Mouse (Mus musculus): ENCODE measurements at regions not wholly inside any gene's neighbourhood (a gene's known extent, or its start where the extent isn't known, plus 50 kb on each side); places are given as distances from the start of the nearest gene placed in this dataset.
A peak's percentile ranks its signal among the peaks of the same experiment; 100 is the strongest.

DNA sequence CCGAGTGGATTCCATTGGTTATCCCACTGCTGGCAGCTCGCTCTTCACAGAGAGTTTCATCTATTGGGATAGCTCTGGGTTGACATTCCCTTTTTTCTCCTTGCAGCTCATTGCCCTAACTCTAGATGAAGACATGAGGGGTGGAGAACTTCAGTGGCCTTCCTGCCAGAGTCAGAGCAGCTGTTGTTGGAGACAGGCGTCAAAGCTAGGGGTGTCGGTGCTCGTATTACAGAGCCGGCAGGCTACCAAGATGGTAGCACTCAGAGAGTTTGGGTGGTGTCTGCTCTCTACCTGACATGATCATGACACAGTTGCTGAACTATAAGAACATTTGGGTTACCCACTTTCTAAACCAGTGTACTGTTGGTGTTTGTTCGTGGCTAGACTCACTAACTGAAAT, 162.5 kb upstream of the Trib2 start:
- no peak for TF ChIP-seq CTCF (IDR thresholded peaks at IDR 0.05)
- peak; percentile 77 for DNase-seq
- Histone ChIP-seq H3K4me3 (peak overlapping the region; percentile 59), H3K27ac (peak overlapping the region; percentile 91)
- intact Hi-C loops (cut with DNase I), result no loop called here

DNA sequence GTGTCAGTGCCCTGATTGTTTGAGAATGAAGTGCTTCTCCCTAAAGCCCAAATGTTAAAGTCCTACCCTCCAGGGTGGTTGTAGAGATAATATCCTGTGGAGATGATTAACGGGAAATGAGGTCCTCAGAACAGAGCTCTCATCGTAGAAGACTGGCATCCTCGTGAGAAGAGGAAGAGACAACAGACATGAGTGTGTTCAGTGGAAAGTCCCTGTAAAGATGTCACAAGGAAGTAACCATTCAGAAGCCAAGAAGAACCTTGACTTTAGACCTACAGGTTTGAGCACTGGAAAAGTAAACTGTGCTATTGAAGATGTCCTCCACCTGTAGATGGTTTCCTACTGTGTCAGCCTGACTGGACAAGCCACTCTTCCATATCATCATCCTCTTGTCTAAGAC, 155.1 kb upstream of the Trib2 start:
- no peak overlapping the region for H3K27ac ChIP-seq
- DNase-seq, result no peak
- no peak overlapping the region for H3K4me3 ChIP-seq
- intact Hi-C loops (cut with DNase I), result no loop called here
- no peak for TF ChIP-seq CTCF (IDR thresholded peaks at IDR 0.05)

DNA sequence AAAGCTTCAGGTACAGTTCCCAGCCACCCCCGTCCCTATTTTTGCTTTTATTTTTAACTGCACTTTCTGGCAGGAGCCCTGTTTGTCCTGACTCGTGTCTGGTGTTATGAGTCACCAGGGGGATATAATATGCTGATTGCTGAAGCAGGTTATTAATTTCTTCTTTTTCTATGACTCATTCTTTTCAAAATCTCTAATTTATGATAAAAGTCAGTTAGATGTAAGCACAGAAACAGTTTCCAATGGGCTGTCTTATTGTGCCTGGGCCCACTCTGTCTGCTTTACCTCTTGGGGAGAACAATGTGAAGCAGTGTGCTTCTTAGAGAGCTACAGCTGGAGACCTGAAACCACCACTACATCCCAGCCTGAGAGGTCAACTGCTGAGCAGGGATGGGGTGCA, 153.5 kb upstream of the Trib2 start:
- H3K4me3 ChIP-seq, result no peak overlapping the region
- peak overlapping the region; percentile 40; the same call in 1 of the 2 replicates for H3K27ac ChIP-seq
- intact Hi-C loops (cut with DNase I), result no loop called here
- no peak for DNase-seq
- no peak for TF ChIP-seq CTCF (IDR thresholded peaks at IDR 0.05)

DNA sequence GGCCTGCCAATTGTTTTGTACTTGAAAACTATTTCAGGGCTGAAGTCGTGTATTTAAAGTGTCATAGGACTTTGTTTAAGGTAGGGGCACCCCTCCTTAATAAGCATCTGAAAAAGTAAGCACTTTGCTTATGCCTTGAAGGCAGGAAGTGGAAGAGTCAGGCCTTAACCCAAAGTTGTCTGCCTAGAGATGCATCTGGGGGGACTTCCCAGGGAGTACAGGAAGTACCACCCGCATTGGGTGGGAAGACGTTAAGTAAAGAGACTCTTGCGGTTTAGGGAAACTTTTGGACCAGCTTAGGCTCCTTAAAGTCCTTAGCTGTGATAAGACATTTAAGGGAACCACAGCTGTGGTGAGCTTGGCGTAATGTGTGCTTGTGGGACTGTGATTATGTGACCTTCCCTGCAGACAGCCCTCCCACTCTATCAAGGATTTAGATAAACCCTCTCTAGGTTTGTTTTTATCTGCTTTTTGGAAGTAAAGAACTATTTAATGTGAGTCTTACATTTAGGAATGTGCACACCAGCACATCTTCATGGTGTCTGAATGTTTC, 150.9 kb upstream of the Trib2 start:
- no peak for DNase-seq
- intact Hi-C loops (cut with DNase I), result no loop called here
- peak overlapping the region; percentile 79; the same call in 1 of the 2 replicates for H3K27ac ChIP-seq
- H3K4me3 ChIP-seq, result no peak overlapping the region
- no peak for TF ChIP-seq CTCF (IDR thresholded peaks at IDR 0.05)

DNA sequence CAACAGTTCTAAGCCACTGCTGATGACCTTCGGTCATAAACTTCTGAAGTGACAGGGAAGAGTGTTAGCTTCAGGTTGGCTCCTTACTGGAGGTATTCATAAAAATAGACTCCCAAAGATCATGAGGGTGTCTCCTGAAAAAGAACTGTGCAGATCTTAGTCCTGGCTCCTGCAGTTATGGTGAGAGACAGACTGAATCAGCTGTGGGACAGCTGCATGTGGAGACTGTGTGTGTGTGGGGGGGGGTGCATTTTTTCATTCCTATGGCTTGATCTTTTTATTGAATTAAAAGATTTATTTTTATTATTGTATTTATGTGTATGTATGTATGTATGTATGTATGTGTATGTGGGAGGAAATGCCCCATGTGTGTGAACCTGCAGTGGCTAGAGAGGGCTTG, 149.9 kb upstream of the Trib2 start:
- intact Hi-C loops (cut with DNase I), result no loop called here
- H3K4me3 ChIP-seq, result no peak overlapping the region
- peak overlapping the region; percentile 79 for H3K27ac ChIP-seq
- no peak for DNase-seq
- TF ChIP-seq CTCF (IDR thresholded peaks at IDR 0.05), result no peak

DNA sequence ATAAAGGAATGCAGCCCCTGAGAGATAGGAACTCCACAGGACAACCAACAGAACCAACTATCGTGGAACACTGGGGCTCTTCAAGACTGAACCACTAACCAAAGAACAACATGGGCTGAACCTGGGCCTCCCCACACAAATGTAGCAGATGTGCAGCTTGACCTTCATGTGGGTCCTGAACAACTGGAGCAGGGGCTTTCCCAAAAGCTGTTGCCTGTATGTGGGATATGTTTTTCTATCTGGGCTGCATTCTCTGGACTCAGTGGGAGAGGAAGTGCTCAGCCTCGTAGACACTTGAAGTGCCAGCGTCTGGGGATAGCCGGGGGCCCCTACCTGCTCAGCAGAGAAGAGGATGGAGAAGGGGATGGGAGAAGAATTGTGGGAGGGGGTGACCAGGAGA, 149.2 kb upstream of the Trib2 start:
- H3K4me3 ChIP-seq, result no peak overlapping the region
- TF ChIP-seq CTCF (IDR thresholded peaks at IDR 0.05), result no peak
- H3K27ac ChIP-seq, result peak overlapping the region; percentile 79
- no peak for DNase-seq
- intact Hi-C loops (cut with DNase I), result no loop called here

DNA sequence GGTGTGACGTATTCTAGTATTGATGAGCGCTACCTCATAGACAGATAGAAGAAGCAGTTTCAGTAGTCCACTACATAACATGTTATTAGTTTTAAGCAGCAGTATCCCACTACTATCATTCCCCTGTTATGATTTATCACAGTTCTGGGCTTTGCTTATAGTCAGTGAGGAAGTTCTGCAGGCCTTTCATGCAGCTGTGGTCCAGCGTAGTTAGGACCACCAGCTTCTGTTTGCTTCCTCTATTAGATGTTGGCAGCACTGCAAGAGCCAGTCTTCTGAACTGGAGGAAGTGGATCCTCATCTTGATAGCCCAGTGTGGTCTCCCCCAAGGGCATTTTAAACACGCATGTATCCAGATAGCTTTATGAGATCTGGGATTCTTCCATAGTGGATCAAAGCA, 147.4 kb upstream of the Trib2 start:
- intact Hi-C loops (cut with DNase I), result no loop called here
- no peak for DNase-seq

DNA sequence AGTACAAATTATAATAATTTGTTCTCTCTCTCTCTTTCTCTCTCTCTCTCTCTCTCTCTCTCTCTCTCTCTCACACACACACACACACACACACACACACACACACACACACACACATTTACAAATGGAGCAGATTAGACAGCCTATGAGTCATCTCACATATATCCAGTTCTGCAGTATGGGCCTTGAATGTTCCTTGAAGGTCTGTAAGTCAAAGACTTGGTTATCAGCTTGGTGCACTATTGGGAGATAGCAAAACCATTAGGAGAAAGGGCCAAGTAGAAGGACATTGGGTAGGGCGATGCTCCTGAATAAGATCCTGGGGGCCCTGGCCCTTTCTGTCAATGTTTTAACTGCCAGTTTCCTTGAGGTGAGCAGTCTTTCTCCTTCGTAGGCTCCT, 145.1 kb upstream of the Trib2 start:
- TF ChIP-seq CTCF (IDR thresholded peaks at IDR 0.05), result no peak
- Histone ChIP-seq H3K4me3 (no peak overlapping the region), H3K27ac (no peak overlapping the region)
- no peak for DNase-seq
- intact Hi-C loops (cut with DNase I), result no loop called here

More for the DNA sequence above, 147.4 kb upstream of the Trib2 start:
- H3K27ac ChIP-seq, result no peak overlapping the region
- TF ChIP-seq CTCF (IDR thresholded peaks at IDR 0.05), result no peak
- H3K4me3 ChIP-seq, result no peak overlapping the region

DNA sequence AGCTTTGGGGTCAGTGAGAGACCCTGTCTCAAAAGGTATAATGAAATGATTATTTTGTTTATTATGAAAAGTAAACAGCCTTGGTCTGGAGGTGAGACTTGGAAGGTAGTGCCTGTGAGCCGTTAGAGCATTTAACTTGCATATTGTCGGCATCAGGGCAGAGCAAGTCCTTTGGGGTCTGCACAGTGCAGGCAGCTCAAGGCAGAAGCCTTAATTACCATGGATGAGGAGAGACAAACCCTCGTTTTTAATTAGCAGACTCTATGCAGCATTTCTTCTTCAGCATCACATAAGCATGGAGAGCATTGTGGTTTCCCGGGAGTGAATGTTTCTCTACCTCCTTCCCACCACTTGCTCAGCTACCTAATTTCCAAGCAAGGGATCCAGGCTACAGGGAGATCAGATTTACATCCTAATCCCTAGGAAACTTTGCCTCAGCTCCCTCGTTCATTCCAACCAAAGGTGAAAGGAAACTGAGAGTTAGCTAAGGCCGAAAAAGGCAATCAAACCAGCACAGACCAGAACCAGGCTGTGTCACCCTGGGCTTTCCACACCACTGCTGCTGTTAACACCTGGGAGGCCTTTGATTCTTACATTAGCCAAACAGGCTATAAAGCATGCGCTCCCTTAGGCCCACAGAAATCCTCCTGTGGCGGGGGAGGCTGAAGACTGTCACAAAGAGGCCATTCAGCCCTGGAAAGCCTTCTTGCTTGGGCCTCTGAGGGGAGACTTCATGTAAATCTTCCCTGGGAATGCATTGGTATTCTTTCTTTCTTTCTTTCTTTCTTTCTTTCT, 120.9 kb upstream of the Trib2 start:
- peak overlapping the region; percentile 10; the same call in 1 of the 2 replicates for H3K27ac ChIP-seq
- intact Hi-C loops (cut with DNase I), result no loop called here
- no peak for DNase-seq
- H3K4me3 ChIP-seq, result no peak overlapping the region
- no peak for TF ChIP-seq CTCF (IDR thresholded peaks at IDR 0.05)

DNA sequence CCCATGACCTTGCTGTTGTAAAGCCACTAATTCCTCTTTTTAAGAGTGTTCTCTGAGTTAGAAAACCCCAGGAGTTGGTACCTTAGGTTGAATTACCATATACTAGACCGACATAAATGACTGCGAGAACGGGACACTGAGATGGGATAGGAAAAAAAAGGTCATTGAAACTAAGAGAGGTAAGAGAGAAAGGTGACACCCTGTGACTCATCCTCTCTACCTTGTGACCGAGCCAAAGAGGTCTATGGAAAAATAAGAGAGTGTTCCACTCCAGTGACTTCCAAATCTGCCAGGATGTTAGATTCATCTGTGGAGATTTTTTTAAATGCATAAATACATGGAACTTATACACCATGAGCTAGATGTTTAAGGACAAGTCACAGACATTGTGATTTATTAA, 115.3 kb upstream of the Trib2 start:
- Histone ChIP-seq H3K4me3 (peak overlapping the region; percentile 25), H3K27ac (peak overlapping the region; percentile 78)
- intact Hi-C loops (cut with DNase I), result loop anchor here (5.0 kb wide), 1 partner anchor 115 kb away; the partner anchor contains the start of gene Trib2
- DNase-seq, result no peak
- TF ChIP-seq CTCF (IDR thresholded peaks at IDR 0.05), result no peak

DNA sequence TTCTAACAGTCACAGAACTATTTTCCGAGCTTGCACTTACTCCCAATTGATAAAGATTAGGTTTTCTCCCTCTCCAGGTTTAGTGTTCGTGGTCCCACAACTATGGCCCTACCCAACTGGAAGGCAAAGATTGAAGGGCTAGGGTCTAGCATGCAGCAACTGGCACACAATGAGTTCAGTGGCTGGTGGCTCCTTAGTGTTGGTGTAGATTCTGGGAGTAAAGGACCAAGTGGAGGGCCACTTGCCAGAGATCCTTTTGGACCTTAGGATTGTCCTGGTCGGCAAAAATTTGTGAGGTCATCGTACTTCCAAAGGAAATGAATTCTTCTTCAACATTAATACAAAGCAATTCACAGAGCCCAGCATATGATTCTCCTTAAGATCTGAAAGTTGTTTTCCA, 114.8 kb upstream of the Trib2 start:
- H3K4me3 ChIP-seq, result peak overlapping the region; percentile 25

DNA sequence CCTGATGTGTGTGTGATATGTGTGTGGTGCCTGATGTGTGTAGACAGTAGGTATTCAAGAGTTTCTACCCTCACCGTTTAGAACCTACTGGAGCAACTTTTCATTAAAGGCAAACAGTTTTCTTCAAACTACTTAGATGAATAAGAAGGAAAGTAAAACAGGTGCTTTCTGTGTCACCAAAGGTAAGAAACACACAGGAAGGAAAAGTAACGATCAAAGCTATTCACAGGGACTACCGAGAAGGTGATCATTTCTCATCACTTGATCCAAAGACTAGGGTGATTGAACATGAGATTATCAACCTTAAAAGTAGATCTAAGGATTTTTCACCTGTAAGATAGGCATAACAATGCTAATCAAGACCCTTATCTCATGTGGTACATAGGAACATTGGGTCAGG, 113.4 kb upstream of the Trib2 start:
- TF ChIP-seq CTCF (IDR thresholded peaks at IDR 0.05), result no peak
- Histone ChIP-seq H3K27ac (peak overlapping the region; percentile 78), H3K4me3 (peak overlapping the region; percentile 49)
- intact Hi-C loops (cut with DNase I), result loop anchor here (5.0 kb wide), 1 partner anchor 113 kb away; the partner anchor contains the start of gene Trib2
- no peak for DNase-seq

More for the DNA sequence above, 114.8 kb upstream of the Trib2 start:
- peak overlapping the region; percentile 78 for H3K27ac ChIP-seq
- TF ChIP-seq CTCF (IDR thresholded peaks at IDR 0.05), result no peak
- intact Hi-C loops (cut with DNase I), result loop anchor here (5.0 kb wide), 1 partner anchor 114 kb away; the partner anchor contains the start of gene Trib2
- no peak for DNase-seq

DNA sequence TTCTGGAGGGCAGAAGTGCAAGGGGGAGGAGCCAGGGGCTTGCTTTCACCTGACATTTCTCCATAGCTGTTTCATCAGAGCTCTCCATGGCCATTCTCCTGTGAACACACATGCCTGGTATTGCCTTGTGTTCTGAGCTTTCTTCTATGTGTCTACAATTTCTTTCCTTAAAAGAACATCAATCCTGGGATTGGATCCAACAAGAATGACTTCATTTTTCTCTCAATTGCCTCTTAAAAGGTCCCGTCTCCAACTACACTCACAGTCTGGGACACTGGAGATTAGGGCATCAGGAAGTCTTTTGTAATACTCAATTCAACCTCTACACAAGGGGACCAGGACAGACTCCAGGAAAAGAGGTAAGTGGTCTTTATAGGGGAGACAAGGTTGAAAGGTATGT, 112.8 kb upstream of the Trib2 start:
- peak overlapping the region; percentile 72 for H3K27ac ChIP-seq
- intact Hi-C loops (cut with DNase I), result loop anchor here (5.0 kb wide), 1 partner anchor 77 kb away; no protein-coding TSS in a partner anchor
- DNase-seq, result no peak
- no peak for TF ChIP-seq CTCF (IDR thresholded peaks at IDR 0.05)
- peak overlapping the region; percentile 54 for H3K4me3 ChIP-seq

Data from gastrocnemius, adult 2 months (tissue).